Mouse (Mus musculus) T-helper 17 cell (primary cell): ENCODE results near the gene Frem2.

Experiments used
- in situ Hi-C, 2 experiments: fragments of 300-600 bp; cut with MboI, MseI; formaldehyde crosslinking; loops; 1 replicate in 1 of 2; 2 replicates in 1 of 2; pipeline ENCODE4 v1.15.1; 2025; ENCODE audit warnings: high pct_unique_total_duplicates in 2 of 2

Frem2 gene

GRCm38 (mm10) chr3:53557388-53558214, 99.6 kb downstream of the Frem2 start:
- in situ Hi-C loops: no loop called here

- in situ Hi-C loops: no loop called here
Measured at GRCm38 (mm10) chr3:53555031-53555952, 101.9 kb downstream of the Frem2 start.

- in situ Hi-C loops: loop anchor here in 1 of 2 experiments (5.0 kb wide), 1 partner anchor 75 kb away; no protein-coding TSS in a partner anchor
Measured at GRCm38 (mm10) chr3:53552691-53553090, 104.5 kb downstream of the Frem2 start.

- in situ Hi-C loops: no loop called here
Measured at GRCm38 (mm10) chr3:53532091-53532490, 125.1 kb downstream of the Frem2 start.

- in situ Hi-C loops: no loop called here
Measured at GRCm38 (mm10) chr3:53530305-53530704, 126.8 kb downstream of the Frem2 start.

GRCm38 (mm10) chr3:53525737-53526136, 131.4 kb downstream of the Frem2 start:
- in situ Hi-C loops: loop anchor here in 1 of 2 experiments (5.0 to 10.0 kb wide), 2 partner anchors 67 to 699 kb away; no protein-coding TSS in a partner anchor

- in situ Hi-C loops: loop anchor here in 1 of 2 experiments (10.0 kb wide), 1 partner anchor 702 kb away; no protein-coding TSS in a partner anchor
Measured at GRCm38 (mm10) chr3:53522794-53523193, 134.4 kb downstream of the Frem2 start.

- in situ Hi-C loops: no loop called here
Measured at GRCm38 (mm10) chr3:53514221-53515065, 142.7 kb downstream of the Frem2 start.

GRCm38 (mm10) chr3:53513096-53513495, 144.1 kb downstream of the Frem2 start:
- in situ Hi-C loops: no loop called here

- in situ Hi-C loops: no loop called here
Measured at GRCm38 (mm10) chr3:53502428-53502827, 154.7 kb downstream of the Frem2 start.

- in situ Hi-C loops: no loop called here
Measured at GRCm38 (mm10) chr3:53498351-53498905, 158.7 kb downstream of the Frem2 start.

- in situ Hi-C loops: no loop called here
Measured at GRCm38 (mm10) chr3:53488353-53488752, 168.8 kb downstream of the Frem2 start, which contains the start of gene Stoml3. TSS of gene Stoml3 (plus strand) at chr3:53488653.

- in situ Hi-C loops: no loop called here
Measured at GRCm38 (mm10) chr3:53486996-53487576, 170.1 kb downstream of the Frem2 start.

- in situ Hi-C loops: no loop called here
Measured at GRCm38 (mm10) chr3:53486561-53486960, 170.6 kb downstream of the Frem2 start.

- in situ Hi-C loops: no loop called here
Measured at GRCm38 (mm10) chr3:53483414-53484059, 173.6 kb downstream of the Frem2 start.

- in situ Hi-C loops: no loop called here
Measured at GRCm38 (mm10) chr3:53478419-53479046, 178.6 kb downstream of the Frem2 start.

- in situ Hi-C loops: no loop called here
Measured at GRCm38 (mm10) chr3:53477468-53477867, 179.7 kb downstream of the Frem2 start.

- in situ Hi-C loops: no loop called here
Measured at GRCm38 (mm10) chr3:53475889-53476288, 181.3 kb downstream of the Frem2 start.

GRCm38 (mm10) chr3:53474179-53474578, 183.0 kb downstream of the Frem2 start:
- in situ Hi-C loops: loop anchor here (5.0 to 25.0 kb wide), 5 partner anchors 393 to 1987 kb away; partner anchors contain the start of genes Alg5 (in 1 of the 2), Exosc8 (in 1 of the 2), Gm21958 (in 1 of the 2) and Rab33b (in 1 of the 2)
